Mouse (Mus musculus) heart, postnatal 14 days (tissue): ENCODE measurements around the gene Aen. TPM values are rescaled to one million over a fixed set of nuclear protein-coding genes. Genes with fewer than 3 reads are reported as not detected.

Experiments used
- DNase-seq, 2 experiments: peaks; one replicate each; pipeline ENCODE4 v3.0.0; 2021 to 2022
- intact Hi-C: fragments of 180-260 bp; cut with DNase I; formaldehyde crosslinking; loops from one replicate; pipeline ENCODE4 v1.15.1; 2025
- microRNA-seq, 2 experiments: library from miRNA; unstranded; fragments of <30 nt; microRNA quantifications; one replicate each; pipeline ENCODE4 v1.2.0; 2021 to 2022
- total RNA-seq, 2 experiments: library from RNA; stranded (reverse); gene quantifications; 2 replicates each; pipeline ENCODE4 v1.2.3; 2021

Aen gene
- total RNA-seq, 2 experiments from 2014 or later: 25.8 to 29.4 TPM

DNA sequence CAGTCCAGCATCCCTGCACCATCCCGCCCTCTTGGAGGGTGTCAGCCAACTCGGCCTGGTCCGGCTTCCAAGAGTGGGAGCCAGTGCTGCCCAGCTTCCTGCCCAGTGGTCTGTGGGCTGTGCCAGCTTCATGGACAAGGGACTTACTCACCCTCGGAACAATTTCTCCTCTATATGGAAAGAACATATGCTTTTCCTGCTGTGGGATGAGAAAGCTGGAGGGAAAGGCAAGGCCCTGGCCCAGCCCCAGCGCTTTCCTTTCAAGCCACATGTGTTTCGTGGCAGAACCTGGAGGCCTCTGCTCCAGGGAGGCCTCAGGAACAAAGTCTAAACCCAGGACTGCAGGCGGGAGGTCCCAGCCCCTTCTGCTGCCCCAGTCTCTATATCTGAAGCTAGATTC lies 30.0 kb downstream of the Aen start:
- intact Hi-C loops: loop anchor here (5.0 kb wide), 1 partner anchor 312 kb away; no protein-coding TSS in a partner anchor
- no peak for DNase-seq

DNA sequence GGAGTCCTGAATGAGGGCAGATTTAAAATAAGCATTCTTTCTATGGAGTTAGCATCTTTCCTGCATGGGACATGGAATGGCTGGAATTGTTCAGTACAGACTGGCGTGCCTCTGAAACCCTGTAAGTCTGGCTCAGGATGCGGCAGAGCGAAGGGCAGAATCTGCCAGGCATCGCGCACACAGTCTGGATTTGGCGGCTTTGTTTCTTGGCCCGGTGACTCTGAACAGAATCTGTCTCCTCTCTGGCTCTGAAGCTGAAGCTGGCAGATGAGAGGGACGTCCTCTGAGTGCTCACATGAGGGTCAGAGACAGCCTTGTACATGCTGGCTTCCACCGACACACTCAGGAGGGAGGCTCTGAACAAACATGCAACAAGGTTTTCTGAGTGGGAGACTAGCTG lies 30.5 kb downstream of the Aen start:
- intact Hi-C loops: loop anchor here (5.0 kb wide), 1 partner anchor 311 kb away; no protein-coding TSS in a partner anchor
- DNase-seq: no peak

DNA sequence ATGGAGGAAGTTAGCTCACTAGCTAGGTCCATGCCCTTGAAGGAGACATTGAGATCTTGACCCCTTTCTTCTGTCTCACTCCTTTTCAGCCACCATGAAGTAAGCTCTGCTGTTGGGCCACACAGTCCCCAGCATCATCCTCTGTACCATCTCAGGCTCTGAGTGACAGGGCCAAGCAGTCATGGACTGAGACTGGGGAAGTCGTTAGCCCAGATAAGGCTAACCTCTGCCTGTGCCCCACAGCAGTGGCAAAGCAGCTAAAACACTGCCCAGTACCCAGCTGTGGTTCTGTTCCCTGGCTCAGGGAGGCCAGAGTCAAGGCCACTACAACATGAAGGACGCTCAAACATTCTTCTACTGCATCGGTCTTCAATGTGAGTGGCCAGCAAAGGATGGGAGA lies 31.6 kb downstream of the Aen start:
- intact Hi-C loops: loop anchor here (5.0 kb wide), 1 partner anchor 310 kb away; no protein-coding TSS in a partner anchor
- DNase-seq: no peak

DNA sequence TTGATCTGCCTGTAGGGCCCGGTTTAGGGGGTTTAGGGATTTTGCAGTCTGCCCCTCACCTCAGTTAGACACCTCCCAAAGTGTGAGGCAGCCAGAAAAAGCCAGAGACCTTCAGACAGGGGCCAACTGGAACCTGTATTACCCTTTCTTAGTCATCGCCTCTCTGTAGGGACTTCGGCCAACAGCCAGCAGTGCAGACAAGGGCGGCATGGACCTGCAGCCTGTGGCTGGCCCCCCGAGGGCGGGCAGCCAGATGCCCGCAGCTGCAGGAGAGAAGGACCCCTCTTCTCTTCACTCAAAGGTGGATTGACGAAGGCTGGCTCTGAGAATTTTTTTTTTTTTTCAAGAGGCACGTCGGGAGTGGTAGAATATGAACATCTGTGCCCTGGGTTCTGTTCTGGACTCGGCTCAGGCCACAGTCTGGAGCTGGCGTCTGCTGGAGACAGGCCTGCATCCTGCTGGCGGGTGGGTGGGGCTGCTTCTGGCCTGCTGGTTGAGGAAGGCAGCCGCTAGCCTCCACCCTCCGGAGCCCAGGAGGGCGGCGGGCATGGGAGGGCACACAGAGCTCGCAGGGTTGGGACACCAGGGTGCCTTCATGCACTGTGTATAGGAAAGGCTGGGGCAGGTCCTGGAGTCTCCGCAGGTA lies 43.4 kb downstream of the Aen start:
- intact Hi-C loops: no loop called here

DNA sequence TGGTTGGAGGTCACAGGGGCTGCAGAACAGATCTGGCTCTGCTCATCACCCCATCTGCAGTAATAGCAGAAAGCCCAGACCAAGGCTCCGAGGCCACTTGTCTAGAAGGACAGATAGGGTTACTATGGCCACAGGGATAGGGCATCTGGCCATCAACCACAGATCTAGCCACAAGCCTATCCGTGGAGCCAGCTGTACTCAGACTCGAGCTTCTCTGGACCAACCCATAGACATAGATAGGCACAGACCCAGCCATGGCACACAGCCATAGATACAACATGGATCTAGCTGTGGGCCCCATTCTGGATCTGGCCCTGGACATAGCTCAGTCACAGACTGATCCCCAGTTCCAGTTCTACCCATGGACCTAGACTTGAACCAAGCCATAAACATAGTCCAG lies 45.3 kb downstream of the Aen start:
- intact Hi-C loops: no loop called here

More for the DNA sequence above, 43.4 kb downstream of the Aen start:
- no peak for DNase-seq

DNA sequence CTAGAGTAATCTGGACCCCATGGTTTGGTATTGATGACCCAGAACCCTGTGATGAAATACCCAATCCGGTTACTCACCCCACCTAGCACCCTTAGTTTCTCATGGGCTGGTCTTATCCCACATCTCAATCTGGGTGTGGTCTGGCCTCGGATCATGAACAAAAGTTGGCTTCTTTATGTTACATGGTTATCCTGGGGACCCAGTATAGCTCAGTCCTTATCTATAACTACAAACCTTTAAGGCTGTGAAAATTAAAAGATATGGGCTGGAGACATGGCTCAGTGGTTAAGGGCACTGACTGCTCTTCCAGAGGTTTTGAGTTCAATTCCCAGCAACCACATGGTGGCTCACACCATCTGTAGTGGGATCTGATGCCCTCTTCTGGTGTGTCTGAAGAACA lies 46.9 kb downstream of the Aen start:
- no peak for DNase-seq
- intact Hi-C loops: no loop called here

More for the DNA sequence above, 45.3 kb downstream of the Aen start:
- DNase-seq: no peak

DNA sequence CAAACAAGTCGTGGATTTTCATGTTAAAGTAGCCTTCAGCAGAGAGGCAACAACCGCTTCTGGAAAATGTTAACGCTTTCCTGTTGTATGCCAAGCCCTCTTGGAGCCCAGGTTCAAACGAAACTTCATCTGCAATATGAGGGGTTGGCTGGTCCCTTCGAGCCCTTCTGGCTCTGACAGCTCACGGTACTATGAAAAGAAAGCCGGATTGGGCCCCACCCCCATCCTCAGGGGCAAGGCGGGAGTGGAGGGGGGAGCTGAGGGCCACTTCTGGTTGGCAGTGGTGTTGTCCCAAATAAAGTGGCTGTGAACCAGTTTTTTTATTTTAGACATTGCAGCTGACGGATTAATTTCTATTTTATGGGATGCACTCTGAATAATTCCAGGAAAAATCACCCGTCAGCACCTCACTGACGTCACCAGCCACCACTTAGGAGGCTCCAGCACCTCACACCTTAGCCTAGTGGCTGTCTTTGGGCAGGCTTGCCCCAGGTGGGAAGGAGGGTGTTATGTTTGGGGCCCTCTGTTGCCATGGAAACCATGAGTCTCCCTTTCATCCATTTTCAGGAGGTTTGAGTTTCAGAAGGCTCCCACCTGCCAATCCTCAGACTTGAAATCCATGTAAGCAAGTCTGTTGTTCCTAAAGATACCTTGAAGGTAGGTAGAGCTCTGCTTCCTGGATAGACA lies 58.4 kb downstream of the Aen start:
- no peak for DNase-seq
- intact Hi-C loops: no loop called here

DNA sequence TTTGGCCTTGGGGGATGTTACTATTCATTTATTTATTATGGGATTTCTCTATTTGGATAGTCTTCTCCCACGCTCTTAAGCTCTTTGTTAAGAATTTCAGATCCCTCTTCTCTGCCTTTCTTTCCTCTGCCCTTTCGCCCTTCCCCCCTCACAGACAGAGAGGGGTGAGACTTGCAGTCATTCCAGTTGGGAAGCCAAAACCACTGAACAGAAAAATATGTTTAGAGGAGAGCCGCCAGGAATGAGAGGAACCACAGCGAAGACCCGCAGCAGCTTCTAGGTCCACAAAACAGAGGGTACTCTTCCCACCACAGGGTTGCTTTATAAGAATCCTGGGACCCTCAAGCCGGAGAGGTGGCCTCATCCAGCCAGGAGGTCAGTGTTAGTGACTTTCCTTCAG lies 59.0 kb downstream of the Aen start:
- intact Hi-C loops: no loop called here
- DNase-seq: no peak

DNA sequence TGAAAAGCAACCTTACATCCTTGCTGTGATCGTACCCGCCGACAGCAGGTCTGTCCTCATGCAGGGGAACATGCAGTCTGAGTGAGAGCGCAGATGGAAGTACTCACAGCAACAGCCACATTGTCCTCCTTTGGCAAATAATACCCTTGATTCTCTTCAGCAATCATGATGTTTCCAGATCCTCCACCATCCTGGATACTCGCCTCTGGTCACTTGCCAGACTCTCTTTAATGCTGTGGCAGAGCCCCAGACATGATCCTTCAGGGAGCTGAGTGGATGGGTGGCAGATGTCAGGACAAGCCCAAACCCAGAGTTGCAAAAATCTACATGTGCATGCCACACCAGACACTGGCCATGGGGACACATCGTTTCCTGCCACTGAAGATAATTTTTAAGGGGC lies 59.4 kb downstream of the Aen start:
- intact Hi-C loops: no loop called here

DNA sequence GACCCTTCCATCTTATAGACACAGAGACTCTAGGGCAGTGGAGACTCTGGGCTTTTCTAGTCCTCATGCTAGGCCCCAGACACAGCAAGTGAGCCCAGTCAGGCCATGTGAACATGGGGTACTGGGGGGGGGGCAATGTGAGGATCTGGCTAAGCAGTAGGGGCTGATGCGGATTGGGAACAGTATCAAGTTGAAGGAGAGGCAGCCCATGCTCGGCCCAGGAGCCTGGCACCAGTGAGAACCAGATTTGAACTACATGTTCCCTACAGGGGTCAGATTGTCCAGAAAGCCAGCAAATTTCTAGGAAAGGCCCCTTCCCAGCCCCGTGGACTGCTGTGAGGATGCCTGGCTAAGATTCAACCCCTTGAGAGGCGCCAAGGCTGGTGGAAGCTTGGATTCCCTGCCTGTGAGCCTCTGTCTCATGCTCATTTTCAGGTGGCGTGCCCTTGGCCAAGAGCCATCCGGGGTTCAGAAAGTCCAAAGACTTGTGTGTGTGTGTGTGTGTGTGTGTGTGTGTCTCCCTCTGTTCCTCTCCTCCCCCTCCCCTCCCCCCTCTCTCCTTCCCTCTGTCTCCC lies 62.9 kb downstream of the Aen start:
- no peak for DNase-seq
- intact Hi-C loops: no loop called here

More for the DNA sequence above, 59.4 kb downstream of the Aen start:
- no peak for DNase-seq

Small RNA genes lying within 50 kb of the gene (microRNA-seq; reads per million reads assigned to microRNA genes)
- 2.4 to 342 reads per million in 2 experiments for gene Mir7-2

Other genes starting within 250 kb of the Aen start
- gene Ntrk3, start 157.8 kb upstream of the Aen start, total RNA-seq: 1 to 10 TPM; 2.5 to 3.5 TPM
- gene Mrps11, start 112.7 kb upstream of the Aen start, total RNA-seq: 10 to 100 TPM; 45.1 to 46.0 TPM
- gene Mrpl46, start 112.3 kb upstream of the Aen start, total RNA-seq: 10 to 100 TPM; 42.8 to 48.3 TPM
- 1 to 10 TPM; 8.6 to 9.9 TPM for gene Det1, start 48.6 kb upstream of the Aen start, total RNA-seq
- gene Isg20, start 17.6 kb downstream of the Aen start, total RNA-seq: 10 to 100 TPM; 21.5 to 23.6 TPM
- gene Acan, start 157.6 kb downstream of the Aen start, total RNA-seq: under 1 TPM; 0.60 to 0.93 TPM
- gene Hapln3, start 235.2 kb downstream of the Aen start, total RNA-seq: under 1 TPM; 0.34 to 0.45 TPM